Mouse (Mus musculus) hindbrain, embryonic 10.5 days (tissue): ENCODE results near the gene Phxr2. TPM values are rescaled to one million over a fixed set of nuclear protein-coding genes. Genes with fewer than 3 reads are reported as not detected.
A peak's percentile ranks its signal among the peaks of the same experiment; 100 is the strongest.

ENCODE experiments used
- DNase-seq: peaks from one replicate; pipeline ENCODE4 v3.0.0-alpha.2; 2017; ENCODE audit warnings: low spot score
- H3K27ac ChIP-seq: fragments of 300-500 bp; sonication (generic); 2 replicates; pipeline ENCODE4 v1.5.1; 2016; ENCODE audit warnings: mild to moderate bottlenecking, moderate library complexity
- H3K27me3 ChIP-seq: fragments of 300-500 bp; sonication (generic); 2 replicates; pipeline ENCODE4 v1.6.1; 2016; ENCODE audit warnings: mild to moderate bottlenecking; ENCODE audit not compliant: poor library complexity, insufficient read depth, severe bottlenecking
- H3K36me3 ChIP-seq: fragments of 300-500 bp; sonication (generic); 2 replicates; pipeline ENCODE4 v1.6.1; 2016; ENCODE audit warnings: mild to moderate bottlenecking, moderate library complexity
- H3K4me1 ChIP-seq: fragments of 300-500 bp; sonication (generic); replicated peaks from 2 replicates; pipeline ENCODE4 v1.6.1; 2016; ENCODE audit warnings: mild to moderate bottlenecking
- H3K4me3 ChIP-seq: fragments of 300-500 bp; sonication (generic); 2 replicates; pipeline ENCODE4 v1.5.1; 2016; ENCODE audit warnings: mild to moderate bottlenecking, moderate library complexity
- H3K9me3 ChIP-seq: fragments of 300-500 bp; sonication (generic); 2 replicates; pipeline ENCODE4 v1.6.1; 2016; ENCODE audit warnings: mild to moderate bottlenecking, moderate library complexity
- WGBS: fragments of 180-500 bp; shearing (Covaris S2); methylation state at CpG from one replicate; pipeline ENCODE4 v1.1.7; 2016; 5-methylcytosine and 5-hydroxymethylcytosine counted together
- polyA plus RNA-seq: library from polyadenylated mRNA; unstranded; fragments of >200 nt; fragmentation: Nextera tagmentation; extraction: Ambion mirVana; gene quantifications from 2 replicates; pipeline ENCODE4 v1.2.1, GENCODE M21; 2016

The Phxr2 gene
- polyA plus RNA-seq, 1 experiment from 2014 or later = not detected

DNA sequence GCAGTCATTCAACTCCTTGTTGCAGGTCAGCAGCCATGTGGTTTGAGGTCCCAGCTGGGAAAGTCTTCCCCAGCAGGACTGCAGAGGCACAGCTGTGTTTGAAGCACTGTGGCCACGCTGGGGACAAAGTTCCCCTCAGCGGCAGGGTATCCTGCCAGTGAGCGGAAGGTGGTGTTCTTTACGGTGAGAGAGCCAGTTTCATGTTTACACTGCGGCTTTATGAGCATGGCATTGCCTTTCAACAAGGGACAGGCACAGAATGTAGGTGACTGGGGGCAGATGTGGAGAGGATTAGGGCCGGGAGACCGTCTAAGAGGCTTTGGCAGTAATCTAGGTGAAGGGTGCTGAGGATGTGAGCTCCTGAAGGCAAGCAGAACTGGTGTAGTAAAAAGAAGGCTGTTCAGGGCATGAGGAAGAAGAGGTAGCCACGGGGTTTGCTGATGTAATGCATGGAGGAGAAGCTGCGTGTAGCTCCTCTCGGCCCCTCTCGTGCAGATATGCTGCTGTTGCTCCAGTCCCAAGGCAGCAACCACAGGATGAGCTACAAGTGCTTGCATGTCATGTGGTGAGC is 1.7 kb upstream of the Phxr2 start:
- Histone ChIP-seq H3K4me1 (peaks cover 14% of the 10 kb centered on the region), H3K36me3 (peaks cover 69% of the 10 kb centered on the region), H3K9me3 (no peaks in the 10 kb centered on the region), H3K4me3 (no peak overlapping the region), H3K27ac (no peak overlapping the region), H3K27me3 (no peaks in the 10 kb centered on the region)
- DNase-seq = no peak
- 82% methylated on average over 11 of the region's 11 CpGs for WGBS

DNA sequence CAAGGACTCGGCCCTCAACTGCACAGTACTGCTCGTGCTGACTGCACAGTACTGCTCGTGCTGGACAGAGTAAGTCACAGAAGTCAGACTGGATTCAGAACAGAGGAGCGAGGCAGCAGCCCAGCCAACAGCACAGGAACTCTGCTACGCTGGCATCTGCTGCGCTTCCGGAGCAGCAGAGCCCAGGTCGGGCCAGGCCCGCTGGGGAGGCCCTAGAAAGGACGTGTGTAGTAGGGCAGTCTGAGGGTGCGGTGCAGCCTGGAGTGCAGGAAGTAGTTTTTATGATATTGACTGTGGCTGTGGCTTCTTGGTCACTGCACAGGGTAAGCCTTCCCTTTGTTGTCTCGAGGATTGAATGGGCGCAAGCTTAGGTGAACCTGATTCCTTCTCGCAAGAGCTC is 829 bp upstream of the Phxr2 start:
- DNase-seq = no peak
- H3K36me3 ChIP-seq = peaks cover 61% of the 10 kb centered on the region
- no peaks in the 10 kb centered on the region for H3K27me3 ChIP-seq
- H3K4me1 ChIP-seq = peaks cover 14% of the 10 kb centered on the region
- no peaks in the 10 kb centered on the region for H3K9me3 ChIP-seq
- no peak overlapping the region for H3K4me3 ChIP-seq
- H3K27ac ChIP-seq = no peak overlapping the region
- 92% methylated on average over 14 of the region's 14 CpGs for WGBS

DNA sequence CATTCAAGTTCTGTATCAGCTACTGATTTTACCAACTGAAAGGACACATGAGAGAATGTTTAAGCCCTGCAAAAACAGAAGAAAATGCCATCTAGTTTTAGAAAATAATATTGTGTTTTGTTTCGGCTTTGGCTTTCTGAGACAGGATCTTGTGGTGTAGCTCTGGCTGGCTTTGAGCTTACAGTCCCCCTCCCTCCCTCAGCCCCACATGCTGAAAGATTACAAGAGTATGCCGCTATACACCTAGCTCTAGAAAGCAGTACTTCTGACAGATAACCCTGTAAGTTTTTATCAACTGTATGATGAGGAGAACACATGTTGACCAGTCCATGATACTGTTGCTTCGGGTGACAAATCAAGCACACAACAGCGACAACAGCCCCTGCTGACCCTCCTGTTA is 6.7 kb downstream of the Phxr2 start:
- WGBS = 85% methylated on average over 4 of the region's 4 CpGs
- no peak overlapping the region for H3K4me3 ChIP-seq
- no peaks in the 10 kb centered on the region for H3K36me3 ChIP-seq
- H3K4me1 ChIP-seq = peaks cover 14% of the 10 kb centered on the region; the same call in 1 of the 2 replicates
- H3K27ac ChIP-seq = no peak overlapping the region
- H3K27me3 ChIP-seq = no peaks in the 10 kb centered on the region
- DNase-seq = no peak
- H3K9me3 ChIP-seq = no peaks in the 10 kb centered on the region

DNA sequence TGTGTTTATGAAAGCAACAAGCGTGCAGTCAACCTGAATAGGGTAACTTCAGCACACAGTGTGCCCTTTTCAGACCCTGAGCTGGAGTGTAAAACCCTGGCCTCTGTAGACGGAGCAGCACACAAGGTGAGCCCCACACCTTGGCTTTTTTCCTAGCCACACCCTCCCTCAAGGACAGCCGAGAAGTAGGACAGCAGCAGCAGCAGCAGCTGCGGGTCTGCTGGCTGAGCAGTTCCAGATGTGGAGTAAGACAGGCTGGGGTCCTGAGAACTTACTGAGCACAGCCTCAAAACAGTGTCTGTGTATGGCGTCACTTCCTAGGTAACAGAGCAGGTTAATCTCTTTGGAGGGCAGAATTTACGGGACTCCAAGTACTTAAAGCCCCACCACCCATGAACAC is 7.4 kb downstream of the Phxr2 start:
- Histone ChIP-seq H3K27ac (no peak overlapping the region), H3K36me3 (no peaks in the 10 kb centered on the region), H3K4me3 (no peak overlapping the region), H3K4me1 (peaks cover 16% of the 10 kb centered on the region; the same call in 1 of the 2 replicates), H3K27me3 (no peaks in the 10 kb centered on the region), H3K9me3 (no peaks in the 10 kb centered on the region)
- DNase-seq = no peak
- 71% methylated on average over 6 of the region's 6 CpGs for WGBS

DNA sequence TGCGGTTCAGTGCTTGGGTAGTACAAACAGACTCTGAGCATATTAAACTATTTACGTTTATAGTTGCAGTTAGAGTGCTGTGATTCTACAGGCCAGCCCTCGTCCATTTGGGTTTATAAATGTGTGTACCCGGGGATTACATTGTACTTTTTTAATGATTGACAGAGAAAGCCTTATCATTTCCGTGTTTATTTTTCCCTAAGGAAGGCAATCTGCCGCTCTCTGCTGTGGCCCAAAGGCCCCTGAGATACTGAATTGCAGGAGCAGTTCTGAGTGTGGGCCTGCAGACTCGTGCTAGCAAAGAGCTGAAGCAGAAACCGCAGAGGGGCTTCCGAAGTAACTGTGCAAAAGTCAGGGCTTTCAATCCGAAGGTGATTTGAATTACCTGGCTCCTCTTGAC is 8.2 kb downstream of the Phxr2 start:
- no peaks in the 10 kb centered on the region for H3K36me3 ChIP-seq
- H3K4me3 ChIP-seq = no peak overlapping the region
- no peaks in the 10 kb centered on the region for H3K27me3 ChIP-seq
- H3K4me1 ChIP-seq = peaks cover 20% of the 10 kb centered on the region; the same call in 1 of the 2 replicates
- H3K27ac ChIP-seq = no peak overlapping the region
- no peak for DNase-seq
- WGBS = 86% methylated on average over 10 of the region's 10 CpGs
- no peaks in the 10 kb centered on the region for H3K9me3 ChIP-seq

DNA sequence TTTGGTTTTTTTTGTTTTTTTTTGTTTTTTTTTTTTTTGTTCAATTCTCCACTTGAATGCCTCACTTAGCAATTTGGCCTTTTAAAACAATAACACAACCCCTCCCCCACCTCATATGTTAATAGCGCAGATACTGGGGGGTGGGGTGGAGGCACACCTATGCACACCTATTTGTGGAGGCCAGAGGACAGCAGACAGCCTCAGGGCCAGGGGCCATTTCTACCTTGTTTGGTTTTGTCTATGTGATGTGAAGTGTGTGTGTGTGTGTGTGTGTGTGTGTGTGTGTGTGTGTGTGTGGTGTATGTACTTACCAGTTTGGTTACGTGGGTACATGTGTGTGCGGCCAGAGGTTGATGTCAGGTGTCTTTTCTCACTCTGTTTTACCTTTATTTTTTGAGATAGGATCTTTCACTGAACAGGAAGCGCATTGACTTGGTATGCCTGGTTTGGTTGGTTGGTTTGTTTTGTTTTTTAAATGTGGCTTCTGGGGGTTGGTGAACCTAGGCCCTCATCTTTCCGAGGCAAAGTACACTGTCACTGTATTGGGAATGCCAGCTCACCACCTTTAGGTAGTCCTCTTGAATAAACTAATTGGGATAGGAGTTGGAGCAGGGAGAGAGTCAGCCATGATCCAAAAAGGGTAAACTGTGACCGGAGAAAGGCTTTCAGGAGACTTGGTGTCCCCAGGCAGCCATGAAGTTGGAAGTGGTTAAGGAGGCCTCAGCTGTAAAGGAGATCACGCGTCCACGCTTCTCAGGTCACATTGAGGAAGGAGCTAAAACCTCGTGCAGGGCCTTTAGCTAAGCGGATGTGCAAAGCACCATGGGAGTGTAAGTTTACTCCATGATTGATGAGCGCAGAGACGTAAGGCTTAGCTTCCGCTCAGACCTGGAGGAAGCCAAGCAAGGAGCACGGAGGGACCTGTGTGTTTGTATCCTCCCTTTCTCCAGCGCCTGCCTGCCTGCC is 9.2 kb downstream of the Phxr2 start:
- Histone ChIP-seq H3K36me3 (no peaks in the 10 kb centered on the region), H3K9me3 (no peaks in the 10 kb centered on the region), H3K4me1 (peaks cover 20% of the 10 kb centered on the region; the same call in 1 of the 2 replicates), H3K27me3 (no peaks in the 10 kb centered on the region), H3K4me3 (no peak overlapping the region), H3K27ac (no peak overlapping the region)
- DNase-seq = no peak
- WGBS = 89% methylated on average over 16 of the region's 16 CpGs

DNA sequence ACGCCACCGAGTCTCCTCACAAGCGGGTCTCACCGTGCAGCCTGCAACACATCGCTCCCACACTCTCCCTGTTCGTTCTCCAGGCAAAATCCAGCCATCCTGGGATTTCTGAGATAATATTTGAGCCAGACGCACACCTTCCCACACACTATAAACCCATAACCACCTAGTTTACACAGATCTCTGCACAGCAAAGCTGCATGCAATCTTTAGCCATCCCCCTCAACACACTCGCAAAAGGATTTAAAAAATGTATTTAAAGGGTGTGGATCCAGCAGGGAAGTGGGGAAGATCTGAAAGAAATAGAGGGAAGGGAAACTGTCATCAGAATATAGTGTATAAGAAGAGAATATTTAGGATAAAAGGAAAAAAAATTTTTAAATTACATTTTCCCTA is 9.9 kb downstream of the Phxr2 start:
- Histone ChIP-seq H3K27me3 (no peaks in the 10 kb centered on the region), H3K27ac (0 out of 2 replicates have a peak overlapping the region, but pooled peaks have one; percentile 18), H3K4me1 (peaks cover 23% of the 10 kb centered on the region; the same call in 1 of the 2 replicates), H3K36me3 (peaks cover 3% of the 10 kb centered on the region), H3K9me3 (no peaks in the 10 kb centered on the region), H3K4me3 (no peak overlapping the region)
- WGBS = 75% methylated on average over 8 of the region's 8 CpGs
- no peak for DNase-seq

DNA sequence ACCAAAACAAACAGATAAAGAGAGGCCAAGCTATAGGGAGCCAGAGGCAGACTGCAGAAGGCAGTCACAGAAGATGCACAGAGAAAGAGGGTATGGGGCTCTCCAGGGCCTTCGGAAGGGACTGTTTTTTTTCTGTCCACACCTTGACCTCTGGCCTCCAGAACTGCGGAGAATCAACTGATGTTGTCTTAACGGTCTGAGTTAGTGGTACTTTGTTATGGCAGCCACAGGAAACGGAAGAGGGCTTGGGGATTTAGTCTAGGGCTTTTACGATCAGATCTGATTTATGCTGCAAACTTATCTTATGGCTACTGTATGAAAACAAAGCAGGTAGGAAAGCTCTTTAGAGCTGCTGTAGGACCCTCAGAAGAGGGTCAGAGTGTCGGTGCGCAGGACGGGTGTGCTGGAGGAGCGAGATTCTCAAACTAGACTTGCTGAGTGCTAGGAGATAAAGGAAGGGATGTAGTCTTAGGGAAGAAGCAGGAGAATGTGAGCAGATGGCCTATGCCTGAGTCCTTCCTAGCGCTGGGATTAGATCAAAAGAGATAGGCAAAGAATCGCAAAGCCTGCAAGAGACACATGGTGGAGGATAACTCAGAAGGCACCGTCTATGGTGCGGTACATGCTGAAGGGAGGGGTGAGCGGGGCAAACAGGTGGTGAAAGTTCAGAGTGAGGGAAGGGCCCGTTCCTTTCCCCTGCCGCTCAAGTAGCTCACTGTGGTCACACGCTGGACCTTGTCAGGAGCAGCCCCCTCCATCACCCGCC is 10.5 kb downstream of the Phxr2 start:
- H3K4me3 ChIP-seq = no peak overlapping the region
- H3K36me3 ChIP-seq = peaks cover 8% of the 10 kb centered on the region
- 59% methylated on average over 18 of the region's 18 CpGs for WGBS
- no peak for DNase-seq
- H3K9me3 ChIP-seq = no peaks in the 10 kb centered on the region
- H3K27ac ChIP-seq = 0 out of 2 replicates have a peak overlapping the region, but pooled peaks have one; percentile 18
- peaks cover 25% of the 10 kb centered on the region; the same call in 1 of the 2 replicates for H3K4me1 ChIP-seq
- H3K27me3 ChIP-seq = no peaks in the 10 kb centered on the region

DNA sequence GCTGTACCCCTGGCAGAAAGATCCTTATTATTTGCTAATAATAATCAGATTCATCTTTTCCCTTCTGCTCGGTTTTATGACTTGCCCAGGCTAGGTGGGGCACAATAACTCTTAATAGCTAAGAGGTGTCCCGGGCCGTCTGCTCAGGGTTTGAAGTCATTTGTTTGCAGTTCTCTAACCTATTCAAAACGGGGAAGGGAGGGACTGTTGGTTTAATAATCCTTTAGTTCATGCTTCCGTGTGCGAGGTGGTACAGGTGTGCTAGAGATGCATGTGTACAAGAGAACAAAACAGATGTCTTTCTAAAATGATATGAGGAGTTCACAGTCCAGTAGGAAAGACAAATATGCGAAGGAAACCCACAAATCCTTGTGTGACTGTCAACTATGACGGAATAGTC is 11.8 kb downstream of the Phxr2 start:
- Histone ChIP-seq H3K27ac (no peak overlapping the region), H3K9me3 (0 out of 2 replicates have a peak, but pooled peaks cover 2% of the 10 kb centered on the region), H3K27me3 (no peaks in the 10 kb centered on the region), H3K4me1 (peaks cover 25% of the 10 kb centered on the region; the same call in 1 of the 2 replicates), H3K4me3 (no peak overlapping the region), H3K36me3 (peaks cover 22% of the 10 kb centered on the region)
- DNase-seq = no peak
- 88% methylated on average over 8 of the region's 8 CpGs for WGBS

DNA sequence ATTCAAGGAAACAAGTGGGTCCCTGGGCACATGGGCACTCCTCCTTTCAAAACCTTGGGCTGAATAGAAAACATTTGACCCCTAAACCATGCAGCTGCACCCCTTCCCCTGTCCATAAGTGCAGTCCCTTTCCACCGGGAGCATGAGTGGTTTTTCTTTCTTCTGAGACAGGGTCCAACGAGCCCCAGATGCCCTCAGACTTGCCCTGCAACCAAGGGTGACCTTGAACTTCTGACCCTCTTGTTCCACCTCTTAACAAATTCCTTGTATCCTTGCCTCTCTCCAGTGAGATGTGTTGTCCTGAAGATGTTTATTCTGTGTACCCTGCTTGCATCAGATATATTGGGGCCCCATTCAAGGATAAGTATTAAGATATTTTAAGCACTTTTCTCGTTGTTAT is 12.6 kb downstream of the Phxr2 start:
- 61% methylated on average over 3 of the region's 3 CpGs for WGBS
- no peak for DNase-seq
- no peaks in the 10 kb centered on the region for H3K27me3 ChIP-seq
- no peak overlapping the region for H3K27ac ChIP-seq
- H3K9me3 ChIP-seq = 0 out of 2 replicates have a peak, but pooled peaks cover 3% of the 10 kb centered on the region
- H3K4me3 ChIP-seq = no peak overlapping the region
- peaks cover 32% of the 10 kb centered on the region for H3K4me1 ChIP-seq
- peaks cover 28% of the 10 kb centered on the region for H3K36me3 ChIP-seq

DNA sequence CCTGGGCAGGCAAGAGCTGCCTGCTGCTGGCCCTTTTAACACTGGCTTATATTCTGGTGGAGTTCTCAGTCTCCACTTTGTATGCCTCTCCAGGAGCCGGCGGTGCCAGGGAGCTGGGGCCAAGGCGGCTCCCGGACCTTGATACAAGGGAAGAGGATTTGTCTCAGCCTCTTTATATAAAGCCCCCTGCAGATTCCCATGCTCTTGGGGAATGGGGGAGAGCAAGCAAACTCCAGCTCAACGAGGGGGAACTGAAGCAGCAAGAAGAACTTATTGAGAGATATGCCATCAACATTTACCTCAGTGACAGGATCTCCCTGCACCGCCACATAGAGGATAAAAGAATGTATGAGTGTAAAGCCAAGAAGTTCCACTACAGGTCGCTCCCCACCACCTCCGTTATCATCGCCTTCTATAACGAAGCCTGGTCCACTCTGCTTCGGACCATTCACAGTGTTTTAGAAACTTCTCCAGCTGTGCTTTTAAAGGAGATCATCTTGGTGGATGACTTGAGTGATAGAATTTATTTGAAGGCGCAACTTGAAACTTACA is 17.6 kb downstream of the Phxr2 start:
- Histone ChIP-seq H3K27ac (peak overlapping the region; percentile 96), H3K27me3 (no peaks in the 10 kb centered on the region), H3K9me3 (0 out of 2 replicates have a peak, but pooled peaks cover 3% of the 10 kb centered on the region), H3K36me3 (peaks cover 32% of the 10 kb centered on the region), H3K4me1 (peaks cover 26% of the 10 kb centered on the region), H3K4me3 (peak overlapping the region; percentile 97)
- 39% methylated on average over 12 of the region's 12 CpGs for whole genome bisulfite sequencing
- no peak for DNase-seq

DNA sequence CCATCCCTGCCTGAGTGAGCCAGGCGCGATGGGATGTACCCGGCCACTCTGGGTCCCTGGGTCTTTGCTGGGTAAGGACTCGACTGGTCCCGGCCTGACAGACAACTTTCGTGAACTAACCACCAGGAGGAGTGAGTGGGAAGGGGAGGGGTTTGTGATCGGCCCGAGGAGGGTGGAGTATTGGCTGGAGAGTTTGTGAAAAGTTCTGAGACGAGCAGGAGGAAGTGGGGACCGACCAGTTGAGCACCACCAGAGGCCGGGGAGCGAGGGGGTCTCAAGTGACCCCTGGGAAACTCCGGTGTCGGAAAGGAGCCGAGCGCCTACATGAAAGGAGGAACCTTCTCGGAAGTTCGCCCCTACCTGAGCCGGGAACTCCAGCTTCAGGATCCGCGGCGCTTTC is 18.2 kb downstream of the Phxr2 start, which contains the start of gene Galnt4:
Galnt4 (plus strand) TSS at position 196 of the 400 bp plus-strand sequence.
- peak within 1 kb of the TSS; percentile 97 for H3K4me3 ChIP-seq
- H3K4me1 ChIP-seq = peaks cover 24% of the 10 kb centered on the region
- DNase-seq = peak; percentile 83
- WGBS = under 1% methylated on average over 22 of the region's 22 CpGs
- H3K36me3 ChIP-seq = peaks cover 35% of the 10 kb centered on the region
- H3K9me3 ChIP-seq = 0 out of 2 replicates have a peak, but pooled peaks cover 3% of the 10 kb centered on the region
- H3K27me3 ChIP-seq = no peaks in the 10 kb centered on the region
- peak within 1 kb of the TSS; percentile 96 for H3K27ac ChIP-seq
